Mouse (Mus musculus): Measurements from ENCODE around the gene Ankrd6.

DNA sequence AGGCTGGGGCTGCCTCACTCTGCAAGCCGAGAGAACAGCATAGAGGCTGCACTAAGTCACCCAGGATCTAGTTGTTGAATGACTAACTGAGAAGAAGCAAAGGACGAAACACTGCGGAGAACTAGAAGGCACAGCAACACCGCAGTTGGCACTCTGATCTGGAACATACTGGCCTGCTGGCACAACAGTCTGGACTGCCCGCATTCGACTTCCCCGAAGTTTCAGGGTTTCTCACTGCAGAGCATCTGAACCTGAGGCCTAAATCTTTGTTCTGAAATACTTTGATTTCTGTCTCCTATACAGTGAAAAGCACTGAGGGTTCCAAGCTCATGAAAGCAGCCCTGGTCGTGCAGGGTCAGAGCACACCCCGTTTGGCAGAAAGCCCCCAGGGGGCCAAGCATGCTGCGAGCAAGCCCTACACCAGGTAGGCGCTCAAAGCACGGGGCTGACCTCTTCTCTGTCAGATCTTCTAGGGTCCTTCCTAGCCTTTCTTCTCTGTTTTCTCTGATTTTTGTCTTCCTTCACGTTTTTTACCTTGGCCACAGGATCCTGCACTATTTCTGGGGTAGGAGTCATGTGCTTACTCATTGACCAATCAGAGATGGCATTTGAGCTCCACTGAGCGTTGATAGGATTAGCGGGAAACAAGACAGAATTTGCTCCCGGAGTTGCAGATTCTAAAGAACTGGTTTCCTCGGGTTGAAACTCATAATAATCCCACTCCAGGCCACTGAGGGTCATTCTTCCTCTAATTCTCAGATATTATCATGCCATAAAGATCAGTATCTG is 117.0 kb downstream of the Ankrd6 start:
- no peak for TF ChIP-seq POLR2AphosphoS5 (IDR thresholded peaks at IDR 0.05; ENCODE audit: borderline replicate concordance, low read depth, low read length)
- no peak for TF ChIP-seq CTCF (IDR thresholded peaks at IDR 0.05 in 2 of 3, conservative IDR thresholded peaks at IDR 0.05 in 1 of 3; ENCODE audit: control insufficient read depth in 1 of 3, insufficient read depth in 1 of 3, low read depth in 2 of 3, low read length in 3 of 3, poor library complexity in 1 of 3, severe bottlenecking in 1 of 3)
- no peak for TF ChIP-seq TCF12 (IDR thresholded peaks at IDR 0.05; ENCODE audit: low read depth, low read length)
- TF ChIP-seq POLR2A (IDR thresholded peaks at IDR 0.05; ENCODE audit: control insufficient read depth in 1 of 2, insufficient read depth in 1 of 2, low read depth in 1 of 2, low read length in 2 of 2, poor library complexity in 1 of 2), result no peak
- TF ChIP-seq NRF1 (IDR thresholded peaks at IDR 0.05; ENCODE audit: insufficient read depth, low read depth, low read length, poor library complexity, severe bottlenecking), result no peak
- TF ChIP-seq UBTF (IDR thresholded peaks at IDR 0.05; ENCODE audit: borderline replicate concordance, insufficient read depth, low read depth, low read length), result no peak
- TF ChIP-seq GABPA (IDR thresholded peaks at IDR 0.05; ENCODE audit: low read depth, low read length), result no peak
- no peak for TF ChIP-seq NELFE (IDR thresholded peaks at IDR 0.05; ENCODE audit: low read depth, low read length)
- no peak for TF ChIP-seq JUND (IDR thresholded peaks at IDR 0.05; ENCODE audit: low read depth, low read length)
- no peak for TF ChIP-seq BHLHE40 (IDR thresholded peaks at IDR 0.05; ENCODE audit: borderline replicate concordance, low read depth, low read length)
- TF ChIP-seq GATA1 (IDR thresholded peaks at IDR 0.05; ENCODE audit: low read depth, low read length), result no peak
- TF ChIP-seq MAX (IDR thresholded peaks at IDR 0.05; ENCODE audit: low read length), result no peak
- no peak for TF ChIP-seq USF2 (IDR thresholded peaks at IDR 0.05; ENCODE audit: borderline replicate concordance in 1 of 2, insufficient read depth in 1 of 2, low read depth in 1 of 2, low read length in 2 of 2)
